Mouse (Mus musculus): ENCODE results near the gene Olfr1045.
"Not testable (repeated sequence)": the region's sequence is repeated elsewhere in the genome, so short reads cannot be mapped to it uniquely, and the experiment has no call there.

The Olfr1045 gene

GRCm38 (mm10) chr2:86202909-86203308, at the start of gene Olfr1045:
Gene Olfr1045, minus strand, starts transcription at chr2:86203009.
- no peak for DNase-seq

DNA sequence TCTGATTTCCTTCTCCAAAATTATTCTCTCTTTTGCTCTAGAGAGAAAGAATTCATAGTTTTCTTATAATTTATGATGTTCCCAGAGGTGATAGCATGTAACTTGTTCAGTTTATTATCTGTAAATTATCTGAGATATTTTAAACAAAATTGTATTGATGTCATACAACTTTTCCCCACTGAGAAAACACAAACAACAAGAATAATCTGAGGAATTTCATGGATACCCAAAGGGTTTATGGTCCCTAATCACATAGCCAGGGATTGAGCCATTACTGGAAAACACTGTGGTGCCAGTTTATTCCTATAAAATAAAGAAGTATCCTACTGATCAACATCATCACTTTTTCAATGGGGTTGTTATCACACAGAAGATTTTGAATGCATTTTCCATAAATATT, 37.4 kb upstream of the Olfr1045 start, which contains the start of gene Olfr1048:
Gene Olfr1048 (minus strand): TSS at position 101 of the 400 bp plus-strand sequence.
- DNase-seq: no peak

DNA sequence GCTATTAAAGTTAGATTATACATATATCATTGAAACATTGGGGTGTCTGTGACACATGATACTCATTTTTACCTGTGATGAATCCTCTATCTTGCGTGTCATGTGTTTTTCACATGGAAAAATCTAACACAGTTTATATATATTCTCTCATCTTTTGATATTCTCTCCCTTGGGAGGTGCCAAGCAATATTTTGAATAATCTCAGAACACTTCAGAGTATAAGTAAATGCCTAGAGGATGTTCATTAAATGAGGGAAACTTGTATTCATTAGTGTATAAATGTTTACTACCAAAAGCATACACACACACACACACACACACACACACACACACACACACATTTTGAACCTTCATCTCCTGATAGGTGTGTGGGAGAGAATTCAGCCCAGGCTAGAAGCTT, 28.5 kb upstream of the Olfr1045 start, which contains the start of gene Olfr1047:
Gene Olfr1047 (minus strand): TSS at position 101 of the 400 bp plus-strand sequence.
- no peak for DNase-seq

GRCm38 (mm10) chr2:86219214-86219613, 16.4 kb upstream of the Olfr1045 start, which contains the start of gene Olfr1046:
Gene Olfr1046, minus strand, starts transcription at chr2:86219314.
- DNase-seq: no peak

- DNase-seq: no peak
These were observed 6.9 kb downstream of the Olfr1045 start for GRCm38 (mm10) chr2:86195863-86196262.

DNA sequence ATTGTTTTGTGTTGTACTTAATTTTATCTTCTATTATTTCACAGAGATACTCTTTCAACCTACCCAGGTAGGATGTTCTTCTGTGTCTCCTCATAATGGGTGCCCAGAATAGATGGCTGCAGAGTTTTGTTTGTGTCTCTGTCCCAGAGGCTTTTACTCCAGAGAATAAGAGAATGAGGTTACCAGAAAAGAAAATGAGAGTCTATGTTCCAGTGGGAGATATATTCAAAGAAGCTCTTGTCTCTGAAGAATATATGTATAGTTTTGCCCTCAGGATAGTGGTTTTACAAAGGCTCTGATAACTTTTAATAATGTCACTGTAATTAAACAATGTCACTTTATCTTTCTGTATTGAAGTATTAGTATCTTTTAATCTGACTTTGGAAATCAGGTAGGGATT, 17.2 kb downstream of the Olfr1045 start, which contains the start of gene Olfr52:
Gene Olfr52 (minus strand): TSS at position 101 of the 400 bp plus-strand sequence.
- DNase-seq: no peak

DNA sequence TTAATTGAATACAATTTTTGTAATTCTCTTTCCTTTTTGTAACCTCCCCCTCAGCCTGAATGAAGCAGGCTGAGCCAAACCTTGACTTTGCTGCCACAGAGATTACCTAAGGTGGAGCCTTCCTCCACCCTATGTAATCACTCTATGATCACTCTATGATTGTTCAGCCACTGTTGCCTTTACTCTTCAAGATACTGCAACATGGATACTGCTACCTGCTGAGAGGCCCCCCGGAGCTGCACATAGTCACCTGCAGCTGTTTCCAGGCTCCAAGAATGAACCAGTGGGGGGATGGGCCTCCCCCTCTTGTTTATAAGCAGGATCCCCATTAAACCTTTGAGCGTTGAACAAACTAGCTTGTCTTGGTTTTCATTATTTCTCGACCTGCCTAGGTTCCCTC, 22.9 kb downstream of the Olfr1045 start:
- no peak for DNase-seq

- DNase-seq: no peak
These were observed 25.1 kb downstream of the Olfr1045 start, which contains the start of gene Olfr1044 for GRCm38 (mm10) chr2:86177720-86178119. Gene Olfr1044, minus strand, starts transcription at chr2:86177820.

- not testable (repeated sequence) for DNase-seq
These were observed 27.4 kb downstream of the Olfr1045 start for GRCm38 (mm10) chr2:86175422-86175821.

GRCm38 (mm10) chr2:86167422-86167821, 35.4 kb downstream of the Olfr1045 start, which contains the start of gene Olfr1043:
Gene Olfr1043, minus strand, starts transcription at chr2:86167522.
- DNase-seq: no peak

DNA sequence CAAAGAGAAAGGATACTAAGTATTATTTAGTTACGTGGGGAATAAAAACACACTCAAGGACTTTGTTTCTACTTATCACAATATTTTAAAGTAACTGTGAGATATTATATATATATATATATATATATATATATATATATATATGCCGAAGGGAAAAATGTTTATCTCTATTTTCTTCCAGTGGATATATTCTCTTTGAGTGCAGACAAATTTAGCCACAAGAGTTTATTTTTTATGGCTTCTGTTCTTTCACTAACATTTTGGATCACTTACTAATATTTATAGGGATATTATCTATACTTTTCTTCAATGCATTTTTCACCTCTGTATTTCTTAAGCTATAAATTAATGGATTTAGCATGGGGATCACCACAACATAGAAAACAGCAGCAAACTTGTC, 41.1 kb downstream of the Olfr1045 start, which contains the start of gene Olfr1042:
Gene Olfr1042 (minus strand): TSS at position 101 of the 400 bp plus-strand sequence.
- no peak for DNase-seq

- no peak for DNase-seq
These were observed 56.2 kb downstream of the Olfr1045 start, which contains the start of gene Olfr1040 for GRCm38 (mm10) chr2:86146632-86147031. Gene Olfr1040, minus strand, starts transcription at chr2:86146732.
